Mouse (Mus musculus) cortical plate, adult 2 months (tissue): ENCODE results near the gene Dppa5a. TPM values are rescaled to one million over a fixed set of nuclear protein-coding genes. Genes with fewer than 3 reads are reported as not detected.

Experiments used
- H3K27ac ChIP-seq: fragments of 200-500 bp; 2 replicates; pipeline ENCODE4 v1.5.1; 2012; ENCODE audit warnings: low read length, control low read depth, inconsistent platforms; ENCODE audit not compliant: insufficient read depth
- H3K4me1 ChIP-seq: fragments of 200-500 bp; 2 replicates; pipeline ENCODE4 v1.6.1; 2011; ENCODE audit warnings: low read length; ENCODE audit not compliant: control insufficient read depth, insufficient read depth
- H3K4me3 ChIP-seq: fragments of 200-500 bp; 2 replicates; pipeline ENCODE4 v1.5.1; 2011; ENCODE audit warnings: mild to moderate bottlenecking, low read length, control low read depth; ENCODE audit not compliant: insufficient read depth
- CTCF ChIP-seq: fragments of 200-500 bp; IDR thresholded peaks from 2 replicates; pipeline ENCODE4 v1.5.1; 2011; ENCODE audit warnings: mild to moderate bottlenecking, control low read depth, low read length; ENCODE audit not compliant: insufficient read depth; ENCODE audit errors: extremely low read depth
- POLR2A ChIP-seq: fragments of 200-500 bp; IDR thresholded peaks from 2 replicates; pipeline ENCODE4 v1.6.1; 2011; ENCODE audit warnings: mild to moderate bottlenecking, low read length, control low read depth; ENCODE audit not compliant: insufficient read depth; ENCODE audit errors: extremely low read depth
- polyA plus RNA-seq: library from polyadenylated mRNA; depleted of rRNA; stranded (reverse); fragments of >200 nt; gene quantifications from 2 replicates; pipeline ENCODE4 v1.2.3, GENCODE M21; 2012

Gene Dppa5a
- polyA plus RNA-seq, 1 experiment = not detected

DNA sequence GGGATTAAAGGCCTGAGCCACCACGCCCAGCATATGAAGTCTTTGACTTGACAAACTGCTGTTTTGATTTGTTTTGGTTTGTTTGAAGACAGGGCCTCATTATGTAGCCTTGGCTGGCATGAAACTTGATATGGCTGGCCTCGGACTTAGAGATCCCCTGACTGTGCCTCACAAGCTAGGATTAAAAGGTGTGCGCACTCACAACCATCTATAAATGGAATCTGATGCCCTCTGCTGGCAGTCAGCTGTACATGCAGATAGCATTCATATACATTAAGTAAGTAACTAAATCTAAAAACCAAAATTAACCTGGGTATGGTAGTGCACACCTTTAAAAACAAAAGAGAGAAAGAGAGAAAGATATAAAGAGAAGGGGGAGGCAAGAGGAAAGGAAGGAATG, 17.9 kb upstream of the Dppa5a start:
- TF ChIP-seq CTCF (no peak), POLR2A (no peak)
- no peaks in the 10 kb centered on the region for H3K4me1 ChIP-seq
- no peak overlapping the region for H3K27ac ChIP-seq
- no peak overlapping the region for H3K4me3 ChIP-seq

DNA sequence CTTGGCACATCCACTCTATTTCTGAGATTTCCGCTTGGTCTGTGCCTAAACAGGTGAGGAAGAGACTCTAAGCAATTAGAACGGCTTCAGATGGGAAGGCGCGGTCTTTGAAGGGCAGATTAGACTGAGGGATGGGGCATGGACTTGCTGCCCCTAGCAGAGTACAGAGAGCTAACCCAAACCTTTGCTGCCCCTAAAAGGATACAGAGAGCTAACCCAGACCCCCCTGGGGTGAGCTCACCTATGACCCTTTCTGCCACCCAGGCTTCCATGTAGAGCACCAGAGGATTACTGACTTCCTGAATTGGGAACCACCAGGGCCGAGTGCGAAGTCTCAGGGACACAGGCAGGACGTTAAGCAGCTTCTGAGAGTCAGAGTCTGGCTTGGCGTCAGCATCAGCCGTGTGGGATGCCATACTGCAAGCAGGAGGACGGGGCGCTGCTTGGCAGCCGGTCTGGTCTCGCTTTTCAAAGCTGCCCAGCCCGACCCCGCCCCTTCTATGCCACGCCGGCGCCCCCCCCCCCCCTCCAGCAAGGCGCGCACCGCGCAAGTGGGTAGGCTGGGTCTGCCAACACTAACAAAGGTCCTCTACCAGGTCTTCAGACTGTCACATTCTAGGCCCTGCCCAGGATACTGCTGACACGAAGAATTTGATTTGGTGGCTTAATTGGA, 10.3 kb upstream of the Dppa5a start, which contains the start of gene Ooep:
Ooep (minus strand) TSS at position 613 of the 673 bp plus-strand sequence.
- TF ChIP-seq CTCF = no peak
- no peak for TF ChIP-seq POLR2A

DNA sequence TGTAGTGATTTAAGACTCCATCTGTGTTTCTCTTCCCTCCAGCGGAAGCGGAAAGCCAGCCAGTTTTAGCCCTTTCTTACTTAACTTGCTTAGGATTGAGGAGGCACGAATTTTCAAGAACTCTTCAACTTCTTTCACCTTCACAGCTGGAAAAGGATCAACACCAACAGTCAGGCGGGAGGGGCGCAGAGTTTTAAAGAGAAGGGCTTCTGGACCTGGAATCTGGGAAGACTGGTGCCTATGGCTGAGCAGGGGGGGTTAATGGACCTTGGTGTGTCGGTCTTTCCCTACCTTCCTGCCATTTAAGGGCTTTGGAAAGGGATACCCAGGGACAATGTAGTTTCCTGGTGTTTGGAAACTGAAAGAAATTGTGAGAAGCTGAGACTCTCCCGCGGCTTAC, 9.6 kb upstream of the Dppa5a start:
- H3K27ac ChIP-seq = no peak overlapping the region
- TF ChIP-seq CTCF (no peak), POLR2A (no peak)

More for the DNA sequence above, 10.3 kb upstream of the Dppa5a start, which contains the start of gene Ooep:
- Histone ChIP-seq H3K4me1 (no peaks in the 10 kb centered on the region), H3K27ac (no peak within 1 kb of the TSS), H3K4me3 (no peak within 1 kb of the TSS)

DNA sequence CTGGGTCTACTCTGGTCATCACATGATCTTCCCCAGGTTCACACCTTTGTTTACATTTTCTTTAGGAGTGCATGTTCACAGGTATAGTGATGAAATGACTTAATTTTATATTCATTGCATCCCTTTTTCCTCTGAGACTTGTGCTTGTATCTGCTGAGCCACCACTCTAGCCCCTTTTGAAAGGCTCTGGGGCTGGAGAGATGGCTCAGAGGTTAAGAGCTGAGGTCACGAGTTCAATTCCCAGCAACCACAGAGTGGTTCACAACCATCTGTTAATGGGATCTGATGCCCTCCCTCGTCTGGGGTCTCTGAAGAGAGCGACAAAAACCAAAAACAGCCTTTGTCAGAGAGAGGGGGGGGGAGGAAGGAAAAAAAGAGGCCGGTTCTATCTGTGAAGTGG, 7.5 kb upstream of the Dppa5a start:
- H3K27ac ChIP-seq = no peak overlapping the region
- H3K4me3 ChIP-seq = no peak overlapping the region
- no peaks in the 10 kb centered on the region for H3K4me1 ChIP-seq
- TF ChIP-seq POLR2A (no peak), CTCF (no peak)

More for the DNA sequence above, 9.6 kb upstream of the Dppa5a start:
- Histone ChIP-seq H3K4me1 (no peaks in the 10 kb centered on the region), H3K4me3 (no peak overlapping the region)

DNA sequence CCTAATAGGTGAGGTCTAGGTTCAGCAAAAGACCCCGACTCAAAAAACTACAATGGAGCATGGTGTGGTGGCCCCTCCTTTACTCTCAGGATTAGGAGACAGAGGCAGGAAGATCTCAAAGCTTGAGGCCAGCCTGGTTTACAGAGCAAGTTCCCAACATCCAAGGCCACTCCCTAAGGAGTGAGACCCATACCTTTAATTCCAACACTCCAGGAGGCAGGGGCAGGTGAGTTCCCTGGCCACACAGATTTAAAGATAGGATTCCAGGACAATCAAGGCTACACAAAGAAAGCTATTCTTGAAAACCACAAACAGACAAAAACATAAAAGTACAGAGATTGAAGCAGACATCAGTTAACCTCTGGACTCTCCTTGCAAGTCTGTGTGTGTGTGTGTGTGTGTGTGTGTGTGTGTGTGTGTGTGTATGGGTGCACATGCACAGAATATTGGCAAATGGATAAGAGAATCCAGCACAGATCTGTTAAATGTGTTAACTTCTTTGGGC, 7.0 kb upstream of the Dppa5a start:
- Histone ChIP-seq H3K4me3 (no peak overlapping the region), H3K27ac (no peak overlapping the region), H3K4me1 (no peaks in the 10 kb centered on the region)
- TF ChIP-seq POLR2A (no peak), CTCF (no peak)

DNA sequence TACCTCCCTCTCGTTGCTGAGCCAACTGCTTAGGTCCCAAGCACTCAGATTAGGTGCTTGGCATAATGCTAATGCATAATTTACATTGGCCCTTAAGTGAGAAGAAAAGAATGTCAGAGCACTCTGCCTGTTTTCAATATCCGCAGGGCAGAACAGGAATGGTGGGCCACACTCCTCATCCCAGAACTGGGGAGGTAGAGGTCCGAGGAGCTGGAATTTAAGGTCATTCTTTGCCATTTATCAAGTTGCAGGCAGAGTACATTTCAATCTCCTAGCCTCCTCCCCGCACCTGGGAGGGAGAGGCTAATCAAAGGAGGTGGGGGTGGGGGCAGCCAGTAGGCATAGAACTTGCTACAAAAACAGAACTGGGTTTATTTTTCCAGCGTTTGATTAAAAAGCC, 6.4 kb upstream of the Dppa5a start:
- no peak overlapping the region for H3K27ac ChIP-seq
- H3K4me3 ChIP-seq = no peak overlapping the region
- no peaks in the 10 kb centered on the region for H3K4me1 ChIP-seq
- TF ChIP-seq CTCF = no peak
- TF ChIP-seq POLR2A = no peak

DNA sequence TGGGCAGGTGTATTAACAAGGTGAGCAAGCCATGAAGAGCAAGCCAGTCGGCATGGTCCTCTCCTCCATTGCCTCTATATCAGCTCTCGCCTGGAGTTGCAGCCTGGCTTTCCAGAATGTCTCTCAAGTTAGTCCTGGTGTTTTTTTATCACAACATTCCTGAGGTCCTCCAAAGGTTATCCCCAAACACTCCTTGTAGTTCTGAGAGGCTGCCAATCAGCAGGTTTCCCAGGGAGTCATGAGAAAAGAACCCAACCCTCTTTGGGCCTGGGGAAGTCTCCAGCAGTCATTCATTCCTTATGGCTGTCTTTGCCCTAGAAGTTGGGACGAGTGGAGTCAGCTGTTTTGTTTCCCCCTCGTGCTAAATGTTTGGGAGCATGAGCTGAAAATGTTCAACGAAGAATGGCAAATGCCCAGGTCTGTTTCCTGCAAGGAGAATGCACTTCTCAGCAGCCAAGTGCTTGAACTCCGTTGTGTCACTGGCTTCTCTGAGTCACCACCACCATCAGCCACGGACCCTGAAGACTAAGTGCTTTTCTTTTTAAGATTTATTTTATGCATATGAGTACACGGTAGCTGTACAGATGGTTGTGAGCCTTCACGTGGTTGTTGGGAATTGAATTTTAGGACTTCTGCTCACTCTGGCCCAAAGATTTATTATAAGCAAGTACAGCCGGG, 5.0 kb upstream of the Dppa5a start:
- Histone ChIP-seq H3K4me1 (no peaks in the 10 kb centered on the region), H3K4me3 (no peak overlapping the region), H3K27ac (no peak overlapping the region)
- no peak for TF ChIP-seq POLR2A
- TF ChIP-seq CTCF = no peak

DNA sequence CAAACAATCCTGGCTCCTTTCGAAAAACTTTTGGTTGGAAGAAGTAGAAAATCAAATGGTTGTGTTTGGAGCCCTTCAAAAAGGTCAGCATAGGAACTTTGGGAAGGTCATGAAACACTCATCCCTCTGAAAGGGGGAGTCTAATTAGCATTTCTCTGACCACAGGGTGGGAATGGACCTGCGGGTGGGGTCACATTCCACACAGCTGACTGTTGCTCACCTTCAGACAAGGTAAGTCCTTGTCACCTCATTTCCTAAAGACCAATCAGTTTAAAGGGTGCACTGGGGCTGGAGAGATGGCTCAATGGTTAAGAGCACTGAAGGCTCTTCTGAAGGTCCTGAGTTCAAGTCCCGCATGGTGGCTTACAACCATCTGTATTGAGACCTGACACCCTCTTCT, 3.5 kb upstream of the Dppa5a start:
- Histone ChIP-seq H3K27ac (no peak overlapping the region), H3K4me3 (no peak overlapping the region), H3K4me1 (no peaks in the 10 kb centered on the region)
- TF ChIP-seq CTCF = no peak
- no peak for TF ChIP-seq POLR2A

DNA sequence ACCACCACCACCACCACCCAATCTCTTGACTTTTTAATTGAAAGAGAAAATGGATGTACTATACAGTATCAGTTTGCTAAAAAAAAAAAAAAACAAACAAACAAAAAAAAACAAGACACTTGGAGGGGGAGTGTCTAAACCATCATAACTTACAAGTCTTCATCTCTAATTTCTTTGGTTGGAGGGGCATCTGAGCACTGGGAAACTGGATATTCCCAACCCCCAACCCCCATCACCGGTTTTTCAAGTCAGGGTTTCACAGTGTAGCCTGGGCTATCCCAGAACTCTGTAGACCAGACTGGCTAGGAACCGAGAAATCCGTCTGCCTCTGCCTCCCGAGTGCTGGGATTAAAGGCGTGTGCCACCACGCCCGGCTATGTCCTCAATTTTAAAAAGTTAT, 1.8 kb upstream of the Dppa5a start:
- Histone ChIP-seq H3K4me1 (no peaks in the 10 kb centered on the region), H3K4me3 (no peak overlapping the region), H3K27ac (no peak overlapping the region)
- TF ChIP-seq CTCF (no peak), POLR2A (no peak)

DNA sequence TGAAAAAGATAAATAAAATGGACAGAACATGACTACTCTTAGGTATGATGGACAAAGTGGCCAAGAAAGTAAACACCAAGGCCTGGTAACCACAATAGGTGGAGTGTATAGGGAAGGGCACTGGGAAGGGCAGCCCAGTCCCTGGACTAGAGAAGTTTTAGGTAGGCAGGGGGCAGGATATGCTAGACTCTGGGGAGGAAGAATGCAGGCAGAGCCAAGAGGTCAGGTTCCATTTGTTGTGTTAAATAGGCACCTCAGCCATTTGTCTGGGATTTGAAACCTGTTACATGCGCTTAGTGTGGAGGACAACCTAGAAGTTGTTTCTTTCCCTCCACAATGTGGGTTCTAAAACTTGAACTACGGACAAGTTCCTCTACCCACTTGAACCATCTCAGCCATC, 1.4 kb upstream of the Dppa5a start:
- Histone ChIP-seq H3K4me3 (no peak overlapping the region), H3K4me1 (no peaks in the 10 kb centered on the region), H3K27ac (no peak overlapping the region)
- TF ChIP-seq POLR2A (no peak), CTCF (no peak)
